Mouse (Mus musculus) small intestine, adult 2 months (tissue): ENCODE measurements around the gene Krtap4-9.

Experiments
- CTCF ChIP-seq: fragments of 200-500 bp; IDR thresholded peaks from 2 replicates; pipeline ENCODE4 v1.5.1; 2012; ENCODE audit warnings: low read depth, mild to moderate bottlenecking, control low read depth, inconsistent platforms, low read length, moderate library complexity, mixed read lengths; ENCODE audit not compliant: insufficient replicate concordance, insufficient read length; ENCODE audit errors: extremely low read depth
- POLR2A ChIP-seq: fragments of 200-500 bp; IDR thresholded peaks from 2 replicates; pipeline ENCODE4 v1.6.1; 2012; ENCODE audit warnings: low read depth, mild to moderate bottlenecking, control low read depth, inconsistent platforms, low read length, moderate library complexity

- TF ChIP-seq CTCF (no peak), POLR2A (no peak)
Observed at GRCm38 (mm10) chr11:99768410-99768809, 16.6 kb upstream of the Krtap4-9 start.
